Mouse (Mus musculus) lung, embryonic 16.5 days (tissue): ENCODE measurements around the gene Mllt3. TPM values are rescaled to one million over a fixed set of nuclear protein-coding genes. Genes with fewer than 3 reads are reported as not detected.
A peak's percentile ranks its signal among the peaks of the same experiment; 100 is the strongest.

Experiments used
- ATAC-seq: fragments of 200-750 bp; cut with Nextera tagmentation; 2 replicates; pipeline ENCODE4 v1.8.0; 2017; ENCODE audit warnings: low read depth, mild to moderate bottlenecking, moderate library complexity
- H3K27ac ChIP-seq: fragments of 300-500 bp; sonication (generic); 2 replicates; pipeline ENCODE4 v1.5.1; 2014; ENCODE audit warnings: mild to moderate bottlenecking, control low read depth, low read length
- H3K27me3 ChIP-seq: fragments of 300-500 bp; sonication (generic); 2 replicates; pipeline ENCODE4 v1.6.1; 2014; ENCODE audit warnings: low read depth, low read length, mixed read lengths; ENCODE audit not compliant: control insufficient read depth, insufficient read depth
- H3K36me3 ChIP-seq: fragments of 300-500 bp; sonication (generic); 2 replicates; pipeline ENCODE4 v1.6.1; 2014; ENCODE audit warnings: low read length; ENCODE audit not compliant: control insufficient read depth, insufficient read depth
- H3K4me1 ChIP-seq: fragments of 300-500 bp; sonication (generic); replicated peaks from 2 replicates; pipeline ENCODE4 v1.6.1; 2014; ENCODE audit warnings: low read length, mixed read lengths; ENCODE audit not compliant: control insufficient read depth, insufficient read depth
- H3K4me2 ChIP-seq: fragments of 300-500 bp; sonication (generic); 2 replicates; pipeline ENCODE4 v1.6.1; 2014; ENCODE audit warnings: low read depth, low read length, control low read depth
- H3K4me3 ChIP-seq: fragments of 300-500 bp; sonication (generic); 2 replicates; pipeline ENCODE4 v1.5.1; 2014; ENCODE audit warnings: mild to moderate bottlenecking, low read length, control low read depth
- H3K9ac ChIP-seq: fragments of 300-500 bp; sonication (generic); 2 replicates; pipeline ENCODE4 v1.6.1; 2014; ENCODE audit warnings: low read length, control low read depth
- H3K9me3 ChIP-seq: fragments of 300-500 bp; sonication (generic); 2 replicates; pipeline ENCODE4 v1.6.1; 2016; ENCODE audit warnings: low read length; ENCODE audit not compliant: control insufficient read depth
- WGBS: fragments of 180-500 bp; shearing (Covaris S2); extraction: QIAGEN DNeasy Blood & Tissue Kit; methylation state at CpG from one replicate; pipeline ENCODE4 v1.1.7; 2014; 5-methylcytosine and 5-hydroxymethylcytosine counted together
- polyA plus RNA-seq: library from polyadenylated mRNA; unstranded; fragments of >200 nt; fragmentation: Nextera tagmentation; extraction: Ambion mirVana; gene quantifications from 2 replicates; pipeline ENCODE4 v1.2.1, GENCODE M21; 2015

Gene Mllt3
- polyA plus RNA-seq, 1 experiment from 2014 or later, result 45.1 TPM

DNA sequence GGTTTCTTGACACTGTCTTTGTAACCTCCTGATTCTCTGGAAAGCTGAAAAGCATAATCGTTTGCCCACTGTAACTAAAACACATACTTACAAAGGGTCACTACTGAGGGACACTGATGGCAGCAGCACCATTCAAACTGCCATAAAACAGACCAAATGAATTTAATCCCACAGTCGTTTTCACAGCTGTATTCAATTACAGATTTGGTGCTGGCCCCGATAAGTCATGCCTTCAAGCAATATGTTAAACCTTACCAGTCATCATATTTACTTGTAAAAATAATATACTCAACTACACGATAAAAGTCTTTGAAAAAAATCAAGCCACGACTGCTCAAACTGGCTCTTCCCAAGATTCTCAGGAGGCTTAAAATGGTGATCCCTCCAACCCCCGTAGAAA lies 83.7 kb downstream of the Mllt3 start:
- no peaks in the 10 kb centered on the region for H3K27me3 ChIP-seq
- no peak overlapping the region for H3K27ac ChIP-seq
- no peak overlapping the region for H3K9ac ChIP-seq
- H3K4me1 ChIP-seq, result no peaks in the 10 kb centered on the region
- H3K36me3 ChIP-seq, result no peaks in the 10 kb centered on the region
- no peak overlapping the region for H3K4me2 ChIP-seq
- WGBS, result 60% methylated on average over 6 of the region's 6 CpGs
- no peak for ATAC-seq
- H3K4me3 ChIP-seq, result no peak overlapping the region
- no peaks in the 10 kb centered on the region for H3K9me3 ChIP-seq

DNA sequence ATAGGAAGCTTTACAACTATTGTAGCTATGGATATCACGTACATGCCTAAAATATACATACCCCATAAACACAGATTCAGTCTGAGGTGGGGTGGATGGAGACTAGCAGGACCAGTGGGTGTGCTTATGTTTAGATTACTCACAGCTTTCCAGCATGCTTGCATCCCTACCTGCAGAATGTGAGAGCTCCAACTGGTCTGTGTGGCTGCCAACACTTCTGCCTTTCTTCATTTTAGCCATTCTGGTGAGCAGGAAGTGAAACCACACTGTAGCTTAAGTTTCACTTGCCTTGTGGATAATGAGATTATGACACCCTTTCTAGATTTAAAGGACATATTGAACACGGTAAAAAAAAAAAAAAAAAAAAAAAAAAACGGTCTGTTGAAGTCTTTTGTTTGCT lies 88.8 kb downstream of the Mllt3 start:
- no peak overlapping the region for H3K27ac ChIP-seq
- H3K9ac ChIP-seq, result no peak overlapping the region
- WGBS, result 50% methylated on average over 3 of the region's 3 CpGs
- H3K27me3 ChIP-seq, result no peaks in the 10 kb centered on the region
- H3K9me3 ChIP-seq, result no peaks in the 10 kb centered on the region
- no peak overlapping the region for H3K4me3 ChIP-seq
- H3K4me1 ChIP-seq, result no peaks in the 10 kb centered on the region
- no peaks in the 10 kb centered on the region for H3K36me3 ChIP-seq
- H3K4me2 ChIP-seq, result no peak overlapping the region
- ATAC-seq, result no peak

DNA sequence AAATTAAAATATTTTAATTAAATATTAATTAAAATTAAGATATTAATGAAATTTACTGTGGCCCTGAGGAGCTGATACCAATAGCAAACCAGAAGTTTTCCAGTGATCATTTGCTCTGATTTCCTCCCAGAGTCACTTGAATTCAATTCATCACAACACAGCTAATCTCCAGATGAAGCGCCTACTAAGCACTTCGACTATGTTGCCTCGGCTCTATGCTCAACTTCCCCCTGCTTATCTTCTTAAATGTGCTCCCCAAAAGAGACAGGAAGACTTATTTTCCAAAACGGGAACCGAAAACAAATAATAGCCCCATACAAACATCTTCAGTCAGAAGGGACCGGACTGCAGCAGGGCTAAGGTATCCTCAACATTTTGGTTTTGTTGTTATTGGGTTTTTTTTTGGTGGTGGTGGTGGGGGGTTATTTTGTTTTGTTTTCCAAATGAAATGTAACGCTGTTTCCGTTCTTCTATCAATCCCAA lies 90.2 kb downstream of the Mllt3 start:
- Histone ChIP-seq H3K4me1 (no peaks in the 10 kb centered on the region), H3K27ac (no peak overlapping the region), H3K9ac (no peak overlapping the region), H3K36me3 (no peaks in the 10 kb centered on the region), H3K27me3 (no peaks in the 10 kb centered on the region), H3K4me2 (no peak overlapping the region), H3K4me3 (no peak overlapping the region), H3K9me3 (no peaks in the 10 kb centered on the region)
- no peak for ATAC-seq
- WGBS, result 78% methylated on average over 8 of the region's 8 CpGs

DNA sequence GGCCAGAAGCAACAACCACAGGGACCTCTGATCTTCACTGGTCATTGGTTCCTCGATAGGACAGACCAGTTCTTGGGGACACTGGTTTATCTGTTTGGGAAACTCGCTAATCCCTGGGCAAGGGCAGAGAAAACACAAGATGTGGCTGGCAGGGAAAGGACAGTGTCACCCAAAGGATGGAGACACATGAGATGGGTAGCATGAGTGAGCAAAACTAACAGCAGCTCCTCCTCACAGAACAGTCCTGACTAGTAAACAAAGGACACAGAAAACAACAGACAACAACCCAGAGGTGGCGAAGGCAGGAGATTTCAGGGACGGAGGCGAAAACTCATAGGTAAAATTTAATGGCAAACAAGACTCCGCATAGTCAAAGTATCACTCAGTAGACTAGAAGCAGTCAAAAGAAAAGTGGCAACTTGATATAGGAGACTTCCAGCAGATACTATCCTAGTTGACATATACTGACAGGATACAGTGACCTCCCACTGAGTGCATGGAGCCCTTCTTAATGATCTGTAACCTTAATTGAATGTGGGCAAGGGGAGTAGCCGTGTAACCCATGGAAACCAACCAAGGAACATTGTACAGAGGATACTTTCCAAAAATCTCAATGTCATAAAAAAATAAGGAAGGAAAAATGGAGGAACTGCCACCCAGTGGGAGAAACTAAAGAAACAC lies 93.5 kb downstream of the Mllt3 start:
- no peaks in the 10 kb centered on the region for H3K27me3 ChIP-seq
- H3K4me2 ChIP-seq, result no peak overlapping the region
- no peaks in the 10 kb centered on the region for H3K9me3 ChIP-seq
- no peak for ATAC-seq
- no peak overlapping the region for H3K9ac ChIP-seq
- no peak overlapping the region for H3K27ac ChIP-seq
- no peaks in the 10 kb centered on the region; the same call in 1 of the 2 replicates for H3K4me1 ChIP-seq
- no peak overlapping the region for H3K4me3 ChIP-seq
- WGBS, result 90% methylated on average over 7 of the region's 7 CpGs
- H3K36me3 ChIP-seq, result no peaks in the 10 kb centered on the region

DNA sequence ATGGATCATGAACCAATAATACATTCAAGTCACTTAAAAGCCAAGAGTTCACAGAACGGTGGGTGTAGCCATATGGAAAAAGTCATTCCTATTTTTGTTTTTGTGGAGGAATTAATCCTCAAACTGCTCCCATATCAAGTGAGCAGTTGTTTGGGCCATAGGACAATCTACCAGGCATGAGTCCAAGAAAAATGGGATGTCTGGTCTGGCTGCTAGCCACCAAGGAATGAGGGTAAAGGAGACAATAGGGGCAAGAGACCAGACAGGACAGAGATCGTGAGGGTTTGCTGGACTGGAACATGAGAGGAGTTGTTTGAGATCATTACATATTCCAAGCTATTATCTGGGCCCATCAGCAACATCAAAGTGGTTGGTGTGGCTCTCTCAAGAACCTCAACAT lies 96.8 kb downstream of the Mllt3 start:
- 25% methylated on average over 2 of the region's 2 CpGs for WGBS
- no peak overlapping the region for H3K4me2 ChIP-seq
- H3K27me3 ChIP-seq, result no peaks in the 10 kb centered on the region
- ATAC-seq, result 0 out of 2 replicates have a peak, but pooled peaks have one; percentile 30
- H3K4me3 ChIP-seq, result no peak overlapping the region
- H3K36me3 ChIP-seq, result no peaks in the 10 kb centered on the region
- H3K4me1 ChIP-seq, result peaks cover 14% of the 10 kb centered on the region
- H3K9ac ChIP-seq, result no peak overlapping the region
- H3K27ac ChIP-seq, result no peak overlapping the region
- H3K9me3 ChIP-seq, result no peaks in the 10 kb centered on the region

DNA sequence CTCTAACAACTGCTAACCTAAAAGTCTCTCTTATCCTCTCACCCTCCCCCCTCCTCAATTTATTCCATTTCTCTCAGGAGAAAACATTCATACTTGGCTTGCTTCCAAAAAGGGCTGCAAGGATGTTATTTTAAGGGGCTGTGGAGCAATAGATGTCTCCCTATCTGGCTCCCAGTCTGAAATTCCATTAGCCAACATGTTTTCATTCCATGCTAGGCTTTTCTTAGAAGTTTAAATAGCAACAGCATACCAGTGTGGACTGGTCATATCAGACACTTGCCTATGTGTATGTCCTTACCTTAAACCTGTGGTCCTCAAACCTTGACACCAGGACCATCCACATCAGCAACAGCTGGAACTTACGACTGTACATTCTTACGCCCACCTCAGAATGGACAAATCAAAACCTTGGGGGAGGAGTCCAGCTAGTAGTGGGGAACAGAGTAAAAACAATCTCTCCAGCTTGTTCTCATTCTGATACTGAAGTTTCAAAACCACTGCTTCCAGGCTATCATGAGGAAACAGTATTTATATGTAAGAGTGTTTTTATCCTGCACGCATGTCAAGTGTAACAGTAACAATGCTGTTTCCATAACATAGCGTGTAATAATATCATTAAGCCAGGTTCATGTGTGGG lies 99.3 kb downstream of the Mllt3 start:
- no peak overlapping the region for H3K4me3 ChIP-seq
- no peaks in the 10 kb centered on the region for H3K9me3 ChIP-seq
- H3K36me3 ChIP-seq, result no peaks in the 10 kb centered on the region
- peak overlapping the region; percentile 46 for H3K27ac ChIP-seq
- peaks cover 14% of the 10 kb centered on the region for H3K4me1 ChIP-seq
- 52% methylated on average over 4 of the region's 4 CpGs for WGBS
- H3K4me2 ChIP-seq, result 0 out of 2 replicates have a peak overlapping the region, but pooled peaks have one; percentile 17
- H3K27me3 ChIP-seq, result no peaks in the 10 kb centered on the region
- ATAC-seq, result peak; percentile 64
- no peak overlapping the region for H3K9ac ChIP-seq

DNA sequence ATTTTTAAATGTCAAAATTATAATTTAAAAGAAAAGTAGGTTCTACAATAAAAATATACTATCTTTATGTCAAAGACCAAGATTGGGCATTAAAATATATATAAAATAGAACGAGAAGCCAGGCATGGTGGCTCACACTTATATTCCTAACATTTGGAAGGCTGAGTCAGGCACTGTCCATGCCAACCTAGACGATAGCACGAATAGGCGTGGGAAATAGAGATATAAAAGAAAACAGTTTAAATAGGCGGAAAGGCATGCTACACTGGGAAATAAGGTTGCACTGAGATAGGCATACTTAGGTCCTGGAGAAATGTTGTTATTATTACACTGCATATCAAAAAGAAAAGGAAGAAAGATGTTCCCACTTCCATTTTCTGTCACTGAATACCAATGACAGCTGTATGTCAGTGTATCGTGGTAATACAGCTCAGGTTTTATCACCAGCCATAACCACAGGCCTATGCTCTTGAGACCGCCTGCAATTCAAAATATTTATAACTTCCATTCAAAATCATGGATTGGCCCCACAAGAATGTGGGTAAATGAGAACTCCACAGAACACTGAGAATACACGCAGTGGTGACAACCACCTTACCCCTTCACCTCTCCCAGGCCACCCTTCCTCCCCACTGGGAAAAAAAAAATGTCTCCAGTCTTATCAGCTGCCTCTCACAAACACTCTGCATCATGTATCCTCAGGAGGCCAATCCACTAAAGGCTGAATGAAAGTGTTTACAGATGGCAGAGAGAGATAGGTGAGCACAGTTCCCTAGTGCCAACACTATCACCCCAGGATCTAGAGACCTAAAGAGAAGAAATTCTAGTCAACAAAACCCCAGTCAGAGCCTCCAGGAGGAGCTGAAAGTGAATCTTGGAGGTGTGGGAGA lies 102.6 kb downstream of the Mllt3 start:
- Histone ChIP-seq H3K27ac (no peak overlapping the region), H3K4me3 (no peak overlapping the region), H3K36me3 (no peaks in the 10 kb centered on the region), H3K9ac (no peak overlapping the region), H3K27me3 (no peaks in the 10 kb centered on the region), H3K4me2 (no peak overlapping the region), H3K9me3 (no peaks in the 10 kb centered on the region), H3K4me1 (peaks cover 17% of the 10 kb centered on the region)
- 86% methylated on average over 8 of the region's 8 CpGs for WGBS
- no peak for ATAC-seq

DNA sequence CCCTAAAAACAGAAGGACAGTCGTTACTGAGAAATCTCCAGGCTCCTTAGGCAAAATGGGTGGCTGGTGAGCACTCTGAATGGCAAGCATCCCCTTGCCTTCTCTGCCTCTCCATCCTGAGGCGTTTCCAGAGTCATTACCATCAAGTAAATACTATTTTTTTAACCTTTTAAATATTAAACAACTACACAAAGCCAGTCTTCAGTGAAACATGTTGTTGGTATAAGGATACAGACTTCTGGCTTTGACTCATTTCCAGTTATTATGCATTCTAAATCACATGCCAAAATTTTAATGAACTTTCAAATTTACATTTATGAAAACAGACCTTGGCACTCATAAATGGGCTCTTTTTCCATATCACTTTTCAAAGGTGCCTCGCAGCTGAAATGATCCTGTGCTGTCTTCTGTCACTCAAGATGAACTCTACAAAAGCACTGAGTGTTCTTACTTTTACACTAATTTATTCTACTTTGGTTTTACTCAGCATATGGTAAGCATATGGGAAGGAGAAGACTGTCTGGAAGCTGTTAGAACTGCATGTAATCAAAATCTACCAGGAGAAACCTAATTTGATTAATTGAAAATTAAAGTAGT lies 104.5 kb downstream of the Mllt3 start:
- Histone ChIP-seq H3K9ac (no peak overlapping the region), H3K4me3 (no peak overlapping the region), H3K4me1 (peaks cover 8% of the 10 kb centered on the region), H3K9me3 (no peaks in the 10 kb centered on the region), H3K4me2 (no peak overlapping the region), H3K27ac (no peak overlapping the region), H3K36me3 (no peaks in the 10 kb centered on the region), H3K27me3 (no peaks in the 10 kb centered on the region)
- 57% methylated on average over 3 of the region's 3 CpGs for WGBS
- no peak for ATAC-seq
